Mouse (Mus musculus) olfactory bulb, adult 2 months (tissue): Measurements from ENCODE around the gene Kcnh1.

Experiments used
- CTCF ChIP-seq: fragments of 200-500 bp; IDR thresholded peaks from 2 replicates; pipeline ENCODE4 v1.5.1; 2012; ENCODE audit warnings: low read depth, mild to moderate bottlenecking, low read length, moderate library complexity; ENCODE audit not compliant: insufficient read depth
- POLR2A ChIP-seq: fragments of 200-500 bp; IDR thresholded peaks from 2 replicates; pipeline ENCODE4 v1.6.1; 2012; ENCODE audit warnings: mild to moderate bottlenecking, low read depth, low read length, moderate library complexity; ENCODE audit not compliant: insufficient read depth

GRCm38 (mm10) chr1:192295902-192296301, 105.3 kb downstream of the Kcnh1 start:
- TF ChIP-seq CTCF, result no peak
- no peak for TF ChIP-seq POLR2A
